Mouse (Mus musculus): ENCODE results near the gene Tnnc1. TPM values are rescaled to one million over a fixed set of nuclear protein-coding genes. Genes with fewer than 3 reads are reported as not detected.
A peak's percentile ranks its signal among the peaks of the same experiment; 100 is the strongest.

Gene Tnnc1
- polyA plus RNA-seq (2012; ENCODE audit: insufficient read depth, insufficient read length, missing spikeins) = 4.0 and 4.1 TPM in 2 replicates

DNA sequence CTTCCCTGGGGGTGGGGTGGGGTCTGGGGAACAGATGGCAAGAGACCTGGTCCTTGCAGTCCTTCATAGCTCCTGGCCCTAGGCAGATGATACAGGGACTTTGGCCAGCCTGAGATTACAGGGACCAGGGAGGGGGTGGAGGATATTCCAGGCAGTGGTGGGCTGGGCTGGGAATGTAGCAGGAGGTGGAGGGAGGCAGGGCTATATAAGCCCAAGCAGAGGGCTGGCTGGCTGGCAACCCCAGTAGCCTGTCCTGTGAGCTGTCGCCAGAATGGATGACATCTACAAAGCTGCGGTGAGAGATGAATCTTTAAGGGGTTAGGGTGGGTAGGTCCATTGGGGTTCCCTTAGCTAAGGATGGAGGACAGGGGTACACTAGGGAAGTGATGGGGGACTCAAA lies at the start of gene Tnnc1:
Tnnc1 (plus strand) TSS at position 229 of the 400 bp plus-strand sequence.
- Histone ChIP-seq H3K27ac (ENCODE audit: insufficient read depth, low read depth, low read length) (no peak within 1 kb of the TSS), H3K4me3 (ENCODE audit: insufficient read depth, low read length) (peak within 1 kb of the TSS; percentile 67), H3K4me1 (ENCODE audit: control insufficient read depth, insufficient read depth, low read length) (peaks cover 8% of the 10 kb centered on the region)
- TF ChIP-seq CTCF (IDR thresholded peaks at IDR 0.05; ENCODE audit: low read depth, low read length) (no peak), POLR2A (IDR thresholded peaks at IDR 0.05; ENCODE audit: borderline replicate concordance, low read depth, low read length) (no peak)

DNA sequence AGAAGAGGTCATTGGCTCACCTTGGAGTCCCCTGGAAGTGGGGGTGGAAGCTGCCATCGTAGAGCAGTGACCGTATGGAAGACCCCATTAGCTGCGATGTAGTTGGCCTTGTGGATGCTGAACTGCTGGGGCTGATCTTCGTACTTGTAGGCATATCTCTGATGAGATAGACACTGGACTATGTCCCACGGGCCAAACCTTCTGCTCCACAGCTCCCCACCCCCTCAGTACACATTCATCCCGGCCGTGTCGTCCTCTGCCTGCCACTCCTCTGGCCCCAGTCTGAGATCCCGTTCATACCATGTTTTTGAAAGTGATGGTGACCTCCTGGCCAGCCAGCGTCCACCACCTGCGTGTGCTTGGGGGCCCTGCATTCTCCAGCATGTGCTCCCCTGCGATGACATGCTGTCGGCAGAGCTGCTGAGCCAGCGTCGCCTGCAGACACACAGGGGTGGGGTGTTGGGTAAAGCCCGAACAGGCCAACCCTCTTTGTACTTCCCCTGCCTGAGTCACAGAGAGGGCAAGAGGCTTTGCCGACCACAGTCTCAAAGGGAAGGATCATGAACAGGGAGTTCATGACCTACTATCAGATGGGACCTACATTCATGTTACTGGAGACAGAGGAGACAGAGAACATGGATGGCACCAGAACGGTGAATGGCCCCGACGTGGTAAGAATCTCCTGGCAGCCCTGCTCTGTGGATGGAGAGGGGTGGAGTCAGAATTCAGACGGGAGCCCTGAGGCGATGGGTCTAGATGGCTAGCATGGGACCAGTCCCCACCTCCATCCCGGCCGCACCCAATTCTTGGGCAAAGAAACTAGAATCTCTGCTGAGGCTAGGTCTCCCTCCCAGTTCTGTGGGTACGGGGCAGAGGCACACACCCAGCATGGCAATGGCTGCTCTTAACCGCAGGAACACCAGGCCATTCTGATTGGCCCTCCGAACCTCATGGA lies 47.6 kb upstream of the Tnnc1 start:
- Histone ChIP-seq H3K4me1 (ENCODE audit: control insufficient read depth, insufficient read depth, low read length) (peaks cover 60% of the 10 kb centered on the region), H3K4me3 (ENCODE audit: insufficient read depth, low read length) (peak overlapping the region; percentile 62), H3K27ac (ENCODE audit: insufficient read depth, low read depth, low read length) (peak overlapping the region; percentile 71)
- TF ChIP-seq CTCF (IDR thresholded peaks at IDR 0.05; ENCODE audit: low read depth, low read length) = no peak
- no peak for TF ChIP-seq POLR2A (IDR thresholded peaks at IDR 0.05; ENCODE audit: borderline replicate concordance, low read depth, low read length)

DNA sequence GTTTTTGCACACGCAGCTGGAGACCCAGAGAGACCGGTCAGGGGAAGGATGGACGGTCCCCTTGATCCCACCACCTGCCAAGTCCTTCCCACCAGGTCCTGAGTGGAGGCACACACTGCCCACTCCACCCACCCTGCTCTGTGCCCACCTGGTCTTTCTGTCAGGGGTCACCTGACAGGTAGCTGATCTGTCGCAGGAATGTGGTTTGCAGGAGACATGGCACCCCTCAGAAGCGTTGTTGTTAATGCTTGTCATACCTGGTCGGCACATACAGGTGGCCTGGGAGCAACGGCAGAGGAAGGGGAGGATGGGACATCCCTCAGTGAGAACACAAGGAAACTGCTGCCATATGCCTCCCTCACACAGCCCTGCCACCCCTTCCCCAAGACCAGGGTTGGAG lies 46.9 kb upstream of the Tnnc1 start:
- Histone ChIP-seq H3K27ac (ENCODE audit: insufficient read depth, low read depth, low read length) (peak overlapping the region; percentile 71), H3K4me3 (ENCODE audit: insufficient read depth, low read length) (peak overlapping the region; percentile 62), H3K4me1 (ENCODE audit: control insufficient read depth, insufficient read depth, low read length) (peaks cover 63% of the 10 kb centered on the region)
- TF ChIP-seq CTCF (IDR thresholded peaks at IDR 0.05; ENCODE audit: low read depth, low read length) (no peak), POLR2A (IDR thresholded peaks at IDR 0.05; ENCODE audit: borderline replicate concordance, low read depth, low read length) (no peak)

DNA sequence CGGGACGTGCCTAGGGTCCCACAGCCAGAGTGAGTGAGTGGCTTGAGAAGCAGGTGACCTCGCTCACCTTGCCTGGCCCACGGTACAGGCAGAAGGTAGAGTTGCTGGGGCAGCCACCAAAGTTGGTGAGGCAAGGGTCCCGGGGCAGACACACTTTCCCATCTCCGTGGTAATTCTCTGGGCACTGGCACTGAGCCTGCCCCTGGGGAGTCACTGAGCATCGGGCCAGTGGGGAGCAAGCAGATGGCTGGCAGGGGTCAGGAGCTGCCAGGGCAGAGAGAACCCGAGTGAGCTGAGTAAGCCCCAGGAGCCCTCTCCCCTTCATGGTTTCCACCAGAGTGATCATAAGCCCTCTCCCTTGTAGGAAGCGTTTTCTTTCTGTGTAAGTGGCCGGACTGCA lies 46.5 kb upstream of the Tnnc1 start:
- Histone ChIP-seq H3K4me1 (ENCODE audit: control insufficient read depth, insufficient read depth, low read length) (peaks cover 66% of the 10 kb centered on the region), H3K4me3 (ENCODE audit: insufficient read depth, low read length) (peak overlapping the region; percentile 62), H3K27ac (ENCODE audit: insufficient read depth, low read depth, low read length) (no peak overlapping the region)
- TF ChIP-seq CTCF (IDR thresholded peaks at IDR 0.05; ENCODE audit: low read depth, low read length) (no peak), POLR2A (IDR thresholded peaks at IDR 0.05; ENCODE audit: borderline replicate concordance, low read depth, low read length) (no peak)

DNA sequence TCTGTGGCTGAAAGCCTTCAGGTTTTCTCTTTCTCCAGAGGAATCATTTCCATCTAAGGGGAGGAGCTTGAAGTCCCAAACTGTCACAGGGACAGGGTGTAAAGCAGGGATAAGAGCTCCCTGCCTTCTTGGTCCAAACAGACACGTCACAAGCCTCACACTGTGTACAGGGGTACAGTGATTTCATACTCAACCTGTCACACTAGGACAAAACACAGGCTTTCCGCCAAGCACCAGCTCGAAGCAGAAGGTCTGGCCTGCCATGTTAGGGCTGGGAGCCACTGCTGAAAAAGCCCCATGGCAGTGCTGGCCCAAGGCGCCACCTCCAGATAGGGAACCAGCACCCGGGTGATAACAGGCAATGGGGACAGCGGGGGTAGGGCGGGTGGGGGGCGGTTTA lies 44.0 kb upstream of the Tnnc1 start:
- Histone ChIP-seq H3K27ac (ENCODE audit: insufficient read depth, low read depth, low read length) (peak overlapping the region; percentile 29), H3K4me1 (ENCODE audit: control insufficient read depth, insufficient read depth, low read length) (peaks cover 73% of the 10 kb centered on the region), H3K4me3 (ENCODE audit: insufficient read depth, low read length) (no peak overlapping the region)
- TF ChIP-seq POLR2A (IDR thresholded peaks at IDR 0.05; ENCODE audit: borderline replicate concordance, low read depth, low read length) = no peak

DNA sequence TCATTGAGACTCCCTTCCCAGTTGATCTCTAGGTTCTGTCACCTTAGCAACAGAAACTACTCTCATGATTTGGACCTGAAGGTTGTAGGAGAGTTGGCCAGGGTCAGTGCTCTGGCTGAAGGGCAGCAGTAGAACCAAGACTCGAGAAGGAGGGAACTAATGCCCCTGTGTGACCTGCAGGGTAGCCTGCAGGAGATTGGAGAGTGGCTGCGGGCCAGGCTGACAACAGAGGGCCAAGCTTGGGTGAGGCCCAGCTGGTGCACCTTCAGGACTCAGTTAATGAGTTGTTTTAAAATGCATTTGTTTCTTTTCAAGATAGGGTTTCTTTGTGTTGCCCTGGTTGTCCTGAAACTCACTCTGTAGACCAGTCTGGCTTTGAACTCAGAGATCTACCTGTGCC lies 43.1 kb upstream of the Tnnc1 start:
- no peak overlapping the region for H3K4me3 ChIP-seq (ENCODE audit: insufficient read depth, low read length)
- peak overlapping the region; percentile 91 for H3K27ac ChIP-seq (ENCODE audit: insufficient read depth, low read depth, low read length)
- H3K4me1 ChIP-seq (ENCODE audit: control insufficient read depth, insufficient read depth, low read length) = peaks cover 77% of the 10 kb centered on the region
- TF ChIP-seq CTCF (IDR thresholded peaks at IDR 0.05; ENCODE audit: low read depth, low read length) (no peak), POLR2A (IDR thresholded peaks at IDR 0.05; ENCODE audit: borderline replicate concordance, low read depth, low read length) (no peak)

DNA sequence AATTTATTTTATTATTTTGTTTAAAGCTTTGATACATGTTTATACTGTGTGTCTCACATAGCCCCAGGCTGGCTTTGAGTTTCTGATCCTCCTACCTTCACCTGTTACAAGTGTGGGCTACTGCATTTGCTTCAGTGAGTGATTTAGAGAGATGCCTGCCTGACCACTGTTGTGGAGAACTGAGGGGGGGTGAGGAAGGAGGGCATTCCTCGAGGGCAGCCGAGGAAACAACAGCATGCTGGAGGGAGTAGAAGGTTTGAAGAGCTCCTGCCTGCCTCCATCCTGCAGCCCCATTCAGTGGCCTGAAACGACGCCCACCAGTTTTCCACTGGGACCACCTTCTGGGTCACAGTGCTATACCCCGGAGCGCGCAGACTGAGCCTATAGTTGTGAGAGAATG lies 42.7 kb upstream of the Tnnc1 start:
- Histone ChIP-seq H3K27ac (ENCODE audit: insufficient read depth, low read depth, low read length) (peak overlapping the region; percentile 91), H3K4me3 (ENCODE audit: insufficient read depth, low read length) (no peak overlapping the region), H3K4me1 (ENCODE audit: control insufficient read depth, insufficient read depth, low read length) (peaks cover 82% of the 10 kb centered on the region)
- TF ChIP-seq POLR2A (IDR thresholded peaks at IDR 0.05; ENCODE audit: borderline replicate concordance, low read depth, low read length) (no peak), CTCF (IDR thresholded peaks at IDR 0.05; ENCODE audit: low read depth, low read length) (no peak)

DNA sequence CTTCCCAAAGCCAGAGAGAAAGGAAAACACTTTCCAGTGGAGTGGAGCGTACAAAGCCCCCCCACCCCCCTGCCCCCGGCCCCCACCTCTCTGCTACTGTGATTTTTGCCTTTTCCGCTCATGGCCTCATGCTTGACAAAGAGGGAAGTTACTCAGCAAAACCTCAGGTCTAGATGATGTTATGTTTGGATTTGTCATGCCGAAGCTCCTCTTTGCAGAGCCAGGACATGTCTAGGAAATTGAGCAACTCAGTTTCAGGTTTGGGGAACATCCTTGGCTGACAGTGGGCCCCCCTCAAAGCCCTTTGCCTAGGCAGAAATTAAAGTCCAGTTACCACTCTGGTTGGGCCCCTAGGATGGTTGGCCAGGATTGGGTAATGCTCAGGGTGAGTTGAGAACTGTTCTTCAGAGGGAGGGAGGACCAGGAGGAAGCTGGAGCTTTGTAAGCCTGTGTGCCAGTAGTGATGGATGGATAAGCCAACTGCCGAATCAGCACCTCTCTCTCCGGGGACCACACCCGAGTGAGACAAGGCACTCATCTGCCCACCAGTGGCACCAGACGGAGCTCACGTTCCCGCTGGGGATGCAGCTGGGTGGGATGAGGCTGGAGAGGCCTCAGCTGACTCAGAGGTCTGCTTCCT lies 42.0 kb upstream of the Tnnc1 start:
- no peak for TF ChIP-seq POLR2A (IDR thresholded peaks at IDR 0.05; ENCODE audit: borderline replicate concordance, low read depth, low read length)
- TF ChIP-seq CTCF (IDR thresholded peaks at IDR 0.05; ENCODE audit: low read depth, low read length) = no peak
- Histone ChIP-seq H3K4me3 (ENCODE audit: insufficient read depth, low read length) (peak overlapping the region; percentile 46), H3K27ac (ENCODE audit: insufficient read depth, low read depth, low read length) (peak overlapping the region; percentile 96), H3K4me1 (ENCODE audit: control insufficient read depth, insufficient read depth, low read length) (peaks cover 88% of the 10 kb centered on the region)

DNA sequence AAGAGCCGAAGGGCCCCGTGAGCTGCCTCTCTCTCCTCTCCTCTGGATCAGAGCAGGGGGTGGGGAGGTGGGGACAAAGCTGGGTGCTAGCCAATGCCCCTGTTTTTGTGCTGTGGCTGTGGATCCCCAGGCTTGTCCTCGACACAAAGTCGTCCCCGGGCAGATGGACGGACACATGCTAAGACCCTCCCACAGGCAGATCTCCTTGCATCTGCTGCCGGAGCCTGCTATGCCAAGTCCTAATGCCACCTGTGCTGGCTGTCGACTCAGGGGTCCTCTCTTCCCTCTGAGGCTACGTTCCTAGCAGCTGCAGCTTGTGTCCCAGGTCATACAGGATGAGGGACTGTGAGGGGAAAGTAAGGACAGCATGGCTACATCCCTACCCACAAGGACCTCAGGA lies 41.3 kb upstream of the Tnnc1 start:
- Histone ChIP-seq H3K4me1 (ENCODE audit: control insufficient read depth, insufficient read depth, low read length) (peaks cover 88% of the 10 kb centered on the region), H3K27ac (ENCODE audit: insufficient read depth, low read depth, low read length) (peak overlapping the region; percentile 96), H3K4me3 (ENCODE audit: insufficient read depth, low read length) (peak overlapping the region; percentile 46)
- TF ChIP-seq CTCF (IDR thresholded peaks at IDR 0.05; ENCODE audit: low read depth, low read length) (no peak), POLR2A (IDR thresholded peaks at IDR 0.05; ENCODE audit: borderline replicate concordance, low read depth, low read length) (no peak)

DNA sequence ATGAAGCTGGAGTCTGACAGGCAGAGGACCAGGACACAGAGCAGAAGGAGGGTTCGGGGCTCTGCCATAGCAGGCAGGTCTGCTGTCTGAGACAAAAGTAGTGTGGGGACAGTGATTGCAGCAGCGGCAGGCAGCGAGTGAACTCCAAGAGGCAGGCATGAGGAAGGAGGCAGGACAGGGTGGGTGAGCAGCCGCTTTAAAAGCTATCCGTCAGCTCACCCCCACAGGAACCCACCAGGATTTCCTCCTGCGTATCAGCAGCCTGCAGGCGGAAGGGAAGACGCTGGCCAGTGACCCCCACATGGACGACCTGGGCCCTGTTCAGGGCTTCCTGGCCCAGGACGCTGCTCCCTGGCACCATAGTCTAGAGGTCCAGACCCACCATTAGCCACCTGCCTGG lies 39.7 kb upstream of the Tnnc1 start, which contains the start of gene Stab1:
Stab1 (minus strand) TSS at position 217 of the 400 bp plus-strand sequence.
- peak within 1 kb of the TSS; percentile 46 for H3K4me3 ChIP-seq (ENCODE audit: insufficient read depth, low read length)
- TF ChIP-seq CTCF (IDR thresholded peaks at IDR 0.05; ENCODE audit: low read depth, low read length) = no peak
- no peak for TF ChIP-seq POLR2A (IDR thresholded peaks at IDR 0.05; ENCODE audit: borderline replicate concordance, low read depth, low read length)
- peak within 1 kb of the TSS; percentile 96 for H3K27ac ChIP-seq (ENCODE audit: insufficient read depth, low read depth, low read length)
- H3K4me1 ChIP-seq (ENCODE audit: control insufficient read depth, insufficient read depth, low read length) = peaks cover 88% of the 10 kb centered on the region

Measured in bone marrow macrophage, adult 2 months (primary cell).